15 mouse cellular contexts compared by ENCODE assay signal in genomic region chr17:67124294-67124693, GRCm38 (mm10).
DNase-seq lines count a peak whose midpoint lies in the region; ATAC-seq and TF ChIP-seq lines count a peak whose summit lies in the region.
"Had no signal": no experiment of that assay in that cellular context is flagged by ENCODE, and none has a peak within 500 bp of the region (broad histone marks: within the 10 kb centered on the region; RNA-seq: fewer than 3 reads in every experiment).

No protein-coding gene starts in this region.

- ATAC-seq in hindbrain, embryonic 13.5 days (ENCODE audit: low FRiP score), result 0 out of 2 replicates have a peak, but pooled peaks have one; percentile 62
- ATAC-seq in midbrain, embryonic 15.5 days (replicated peaks), result 0 out of 2 replicates have a peak, but pooled peaks have one; percentile 24
- no peak for ATAC-seq in midbrain, embryonic 16.5 days
- ATAC-seq in Patski, result peak; percentile 40
- ATAC-seq in hindbrain, postnatal 0 days, result peak; percentile 73
- ATAC-seq in megakaryocyte progenitor cell, adult 5-6 weeks (replicated peaks; ENCODE audit: poor library complexity), result no peak
- ATAC-seq: intestine, embryonic 15.5 days had no signal

- H3K4me2 ChIP-seq in hindbrain, embryonic 13.5 days, result no peak overlapping the region
- no peak overlapping the region for H3K4me2 ChIP-seq in midbrain, embryonic 15.5 days
- H3K4me2 ChIP-seq in midbrain, embryonic 16.5 days (ENCODE audit: low read length), result no peak overlapping the region
- no peak overlapping the region for H3K4me2 ChIP-seq in hindbrain, postnatal 0 days (ENCODE audit: low read depth, low read length)
- H3K4me2 ChIP-seq: embryonic facial prominence, embryonic 15.5 days; intestine, embryonic 15.5 days; liver, embryonic 11.5 days had no signal

- no peak overlapping the region for H3K9ac ChIP-seq in hindbrain, embryonic 13.5 days
- H3K9ac ChIP-seq in midbrain, embryonic 15.5 days, result no peak overlapping the region
- no peak overlapping the region for H3K9ac ChIP-seq in midbrain, embryonic 16.5 days (ENCODE audit: low read depth, low read length)
- no peak overlapping the region for H3K9ac ChIP-seq in hindbrain, postnatal 0 days (replicated peaks; ENCODE audit: low read length)
- H3K9ac ChIP-seq: embryonic facial prominence, embryonic 15.5 days; intestine, embryonic 15.5 days had no signal

- DNase-seq in hindbrain, embryonic 10.5 days (ENCODE audit: low spot score), result no peak
- DNase-seq in Patski (ENCODE audit: low read depth, low spot score), result peak; percentile 20
- peak; percentile 68 for DNase-seq in hindbrain, postnatal 0 days (ENCODE audit: low spot score)
- DNase-seq: cerebellum, adult 11-12 months; heart, postnatal 10 days; kidney, postnatal 10 days; layer of hippocampus, adult 9-11 months had no signal

- no peaks in the 10 kb centered on the region for H3K9me3 ChIP-seq in hindbrain, embryonic 13.5 days
- H3K9me3 ChIP-seq in hindbrain, embryonic 10.5 days, result no peaks in the 10 kb centered on the region
- H3K9me3 ChIP-seq in midbrain, embryonic 15.5 days, result no peaks in the 10 kb centered on the region
- no peaks in the 10 kb centered on the region for H3K9me3 ChIP-seq in midbrain, embryonic 16.5 days (replicated peaks; ENCODE audit: control insufficient read depth, low read length, poor library complexity, severe bottlenecking)
- no peaks in the 10 kb centered on the region for H3K9me3 ChIP-seq in hindbrain, postnatal 0 days (ENCODE audit: low read length)
- H3K9me3 ChIP-seq: embryonic facial prominence, embryonic 15.5 days; intestine, embryonic 15.5 days had no signal

- no peak overlapping the region for H3K27ac ChIP-seq in hindbrain, embryonic 13.5 days
- H3K27ac ChIP-seq in hindbrain, embryonic 10.5 days, result no peak overlapping the region
- H3K27ac ChIP-seq in midbrain, embryonic 15.5 days, result no peak overlapping the region
- no peak overlapping the region for H3K27ac ChIP-seq in midbrain, embryonic 16.5 days (ENCODE audit: low read length)
- no peak overlapping the region for H3K27ac ChIP-seq in hindbrain, postnatal 0 days
- H3K27ac ChIP-seq: embryonic facial prominence, embryonic 15.5 days; intestine, embryonic 15.5 days had no signal

- 57% methylated on average over 5 of the region's 5 CpGs for WGBS in hindbrain, embryonic 13.5 days
- WGBS in hindbrain, embryonic 10.5 days, result 76% methylated on average over 5 of the region's 5 CpGs
- 68% methylated on average over 5 of the region's 5 CpGs for WGBS in midbrain, embryonic 15.5 days
- 64% methylated on average over 5 of the region's 5 CpGs for WGBS in midbrain, embryonic 16.5 days
- 45% methylated on average over 5 of the region's 5 CpGs for WGBS in hindbrain, postnatal 0 days

- no peak for TF ChIP-seq CTCF in Patski (IDR thresholded peaks at IDR 0.05)
- no peak for TF ChIP-seq CTCF in hindbrain, postnatal 0 days (IDR thresholded peaks at IDR 0.05; ENCODE audit: low read depth)

- in situ Hi-C loops in Patski (cut with MboI; ENCODE audit: low pct_unique_long_range_greater_than_20kb), result no loop called here

- no peaks in the 10 kb centered on the region for H3K27me3 ChIP-seq in hindbrain, embryonic 13.5 days
- no peaks in the 10 kb centered on the region for H3K27me3 ChIP-seq in hindbrain, embryonic 10.5 days (ENCODE audit: insufficient read depth, poor library complexity, severe bottlenecking)
- H3K27me3 ChIP-seq in midbrain, embryonic 15.5 days (replicated peaks), result no peaks in the 10 kb centered on the region
- H3K27me3 ChIP-seq in midbrain, embryonic 16.5 days (ENCODE audit: control insufficient read depth, insufficient read depth, low read depth, low read length), result no peaks in the 10 kb centered on the region
- H3K27me3 ChIP-seq in Patski, result no peaks in the 10 kb centered on the region
- no peaks in the 10 kb centered on the region for H3K27me3 ChIP-seq in hindbrain, postnatal 0 days (ENCODE audit: insufficient read depth, low read length)
- H3K27me3 ChIP-seq: embryonic facial prominence, embryonic 15.5 days; intestine, embryonic 15.5 days; megakaryocyte, embryonic 14.5 days had no signal

- peaks cover 26% of the 10 kb centered on the region; the same call in 1 of the 2 replicates for H3K4me1 ChIP-seq in hindbrain, embryonic 13.5 days (replicated peaks)
- H3K4me1 ChIP-seq in hindbrain, embryonic 10.5 days (replicated peaks), result peaks cover 17% of the 10 kb centered on the region; the same call in 1 of the 2 replicates
- H3K4me1 ChIP-seq in midbrain, embryonic 15.5 days, result peaks cover 4% of the 10 kb centered on the region; the same call in 1 of the 2 replicates
- H3K4me1 ChIP-seq in midbrain, embryonic 16.5 days (ENCODE audit: control insufficient read depth, insufficient read depth, low read length), result peaks cover 5% of the 10 kb centered on the region
- H3K4me1 ChIP-seq in hindbrain, postnatal 0 days (ENCODE audit: insufficient read depth, low read length), result peaks cover 13% of the 10 kb centered on the region
- H3K4me1 ChIP-seq: intestine, embryonic 15.5 days; megakaryocyte, embryonic 14.5 days had no signal

- no peaks in the 10 kb centered on the region for H3K36me3 ChIP-seq in hindbrain, embryonic 13.5 days
- H3K36me3 ChIP-seq in hindbrain, embryonic 10.5 days, result no peaks in the 10 kb centered on the region
- H3K36me3 ChIP-seq in midbrain, embryonic 15.5 days (replicated peaks), result no peaks in the 10 kb centered on the region
- no peaks in the 10 kb centered on the region for H3K36me3 ChIP-seq in midbrain, embryonic 16.5 days (ENCODE audit: control insufficient read depth, insufficient read depth, low read length)
- no peaks in the 10 kb centered on the region for H3K36me3 ChIP-seq in hindbrain, postnatal 0 days (ENCODE audit: insufficient read depth, low read length)
- H3K36me3 ChIP-seq: embryonic facial prominence, embryonic 15.5 days; intestine, embryonic 15.5 days had no signal

- POLR2A ChIA-PET in Patski (lab: Charles Lee), result interaction anchor here (0.8 kb wide), 1 partner anchor 164 kb away, joined by 3 read pairs; no protein-coding TSS in a partner anchor

- no peak overlapping the region for H3K4me3 ChIP-seq in hindbrain, embryonic 13.5 days
- no peak overlapping the region for H3K4me3 ChIP-seq in hindbrain, embryonic 10.5 days
- no peak overlapping the region for H3K4me3 ChIP-seq in midbrain, embryonic 15.5 days
- H3K4me3 ChIP-seq in midbrain, embryonic 16.5 days (ENCODE audit: low read depth, low read length), result no peak overlapping the region
- no peak overlapping the region for H3K4me3 ChIP-seq in hindbrain, postnatal 0 days (ENCODE audit: low read length)
- H3K4me3 ChIP-seq: embryonic facial prominence, embryonic 15.5 days; intestine, embryonic 15.5 days had no signal

- CTCF ChIA-PET in Patski (lab: Charles Lee), result interaction anchor here (1.3 to 1.7 kb wide), 2 partner anchors 16 to 27 kb away, joined by 3 to 4 read pairs; no protein-coding TSS in a partner anchor

Comparison
In these comparisons a context has a peak if more than half of its experiments do, and no peak if none do; other contexts are left out.
1. ATAC-seq: peak in hindbrain, embryonic 13.5 days (single experiment), midbrain, embryonic 15.5 days (single experiment), Patski (single experiment) and hindbrain, postnatal 0 days (single experiment); none in midbrain, embryonic 16.5 days (single experiment) and megakaryocyte progenitor cell, adult 5-6 weeks (single experiment).